Mouse (Mus musculus) CH12.LX (cell line): ENCODE data around the gene Clcn7.
A peak's percentile ranks its signal among the peaks of the same experiment; 100 is the strongest.

Experiments used
- CTCF ChIP-seq, 2 experiments: IDR thresholded peaks in 1 of 2; conservative IDR thresholded peaks in 1 of 2; 2 replicates each; pipeline ENCODE4 v1.5.1; 2011 to 2012; ENCODE audit warnings: low read depth in 2 of 2, low read length in 2 of 2, improper control_type of control experiment in 1 of 2, inconsistent platforms in 1 of 2, mild to moderate bottlenecking in 1 of 2, moderate library complexity in 1 of 2
- GABPA ChIP-seq: IDR thresholded peaks from 2 replicates; pipeline ENCODE4 v1.6.1; 2012; ENCODE audit warnings: low read depth, low read length, improper control_type of control experiment, inconsistent platforms; ENCODE audit not compliant: insufficient replicate concordance
- MAX ChIP-seq: IDR thresholded peaks from 2 replicates; pipeline ENCODE4 v1.6.1; 2011; ENCODE audit warnings: low read length, improper control_type of control experiment
- MXI1 ChIP-seq: IDR thresholded peaks from 2 replicates; pipeline ENCODE4 v1.6.1; 2011; ENCODE audit warnings: mild to moderate bottlenecking, low read depth, low read length, improper control_type of control experiment
- NELFE ChIP-seq: IDR thresholded peaks from 2 replicates; pipeline ENCODE4 v1.6.1; 2011; ENCODE audit warnings: low read depth, low read length, improper control_type of control experiment
- POLR2A ChIP-seq: IDR thresholded peaks from 2 replicates; pipeline ENCODE4 v1.6.1; 2011; ENCODE audit warnings: low read depth, mild to moderate bottlenecking, improper control_type of control experiment, low read length
- SIN3A ChIP-seq: IDR thresholded peaks from 2 replicates; pipeline ENCODE4 v1.6.1; 2012; ENCODE audit warnings: low read length, improper control_type of control experiment, inconsistent platforms
- SMC3 ChIP-seq: IDR thresholded peaks from 2 replicates; pipeline ENCODE4 v1.6.1; 2011; ENCODE audit warnings: low read depth, low read length, improper control_type of control experiment
- TCF12 ChIP-seq: IDR thresholded peaks from 2 replicates; pipeline ENCODE4 v1.6.1; 2014; ENCODE audit warnings: low read depth, mild to moderate bottlenecking, inconsistent platforms, low read length, improper control_type of control experiment
- UBTF ChIP-seq: IDR thresholded peaks from 2 replicates; pipeline ENCODE4 v1.6.1; 2012; ENCODE audit warnings: low read depth, mild to moderate bottlenecking, inconsistent platforms, low read length, improper control_type of control experiment, moderate library complexity

DNA sequence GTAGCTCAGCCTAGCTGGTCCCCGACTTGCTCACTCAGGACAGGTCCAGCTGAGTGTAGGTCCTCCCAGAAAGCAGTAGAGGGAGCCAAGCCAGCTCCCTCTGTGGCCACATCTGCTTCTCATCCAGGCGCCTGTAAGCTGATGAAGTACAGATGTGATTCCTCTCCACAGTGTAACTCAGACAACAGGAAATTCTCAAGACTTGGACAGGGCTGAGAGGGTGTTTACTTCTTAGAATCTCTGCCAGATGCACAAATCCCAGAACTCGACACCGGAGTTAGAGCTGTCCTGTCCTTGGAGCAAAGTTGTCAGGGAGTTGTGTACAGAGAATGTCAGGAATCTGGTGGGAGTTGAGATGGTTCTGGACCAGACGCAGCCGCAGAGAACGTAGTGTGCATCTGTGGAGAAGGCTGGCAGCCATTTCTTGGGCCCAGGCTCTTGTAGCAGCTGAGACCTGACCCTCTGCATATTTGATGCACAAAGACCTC lies 49.7 kb upstream of the Clcn7 start, which contains the start of gene Tmem204:
- TF ChIP-seq UBTF, result no peak
- TF ChIP-seq CTCF (conservative IDR thresholded peaks at IDR 0.05 in 1 of 2, IDR thresholded peaks at IDR 0.05 in 1 of 2; ENCODE audit: low read depth in 2 of 2, low read length in 2 of 2), result peak in 1 of 2 experiments; percentile 25; a peak in 1 of 4 replicates
- no peak for TF ChIP-seq SMC3
- TF ChIP-seq POLR2A, result no peak
- TF ChIP-seq GABPA, result no peak
- TF ChIP-seq MXI1, result no peak
- no peak for TF ChIP-seq MAX
- TF ChIP-seq TCF12, result no peak
- TF ChIP-seq SIN3A, result no peak
- no peak for TF ChIP-seq NELFE
